Mouse (Mus musculus) ES-Bruce4 (cell line): ENCODE results near the gene Tcp11l2. TPM values are rescaled to one million over a fixed set of nuclear protein-coding genes. Genes with fewer than 3 reads are reported as not detected.

Source experiments
- H3K27ac ChIP-seq: 2 replicates; pipeline ENCODE4 v1.5.1; 2012; ENCODE audit warnings: low read length, inconsistent platforms; ENCODE audit not compliant: insufficient read depth
- H3K27me3 ChIP-seq: 2 replicates; pipeline ENCODE4 v1.6.1; 2012; ENCODE audit warnings: mild to moderate bottlenecking, low read length, inconsistent platforms; ENCODE audit not compliant: control insufficient read depth, poor library complexity, insufficient read depth, severe bottlenecking
- H3K36me3 ChIP-seq: 2 replicates; pipeline ENCODE4 v1.6.1; 2012; ENCODE audit warnings: inconsistent platforms, mild to moderate bottlenecking, low read length, moderate library complexity; ENCODE audit not compliant: control insufficient read depth, poor library complexity, insufficient read depth, severe bottlenecking
- H3K4me1 ChIP-seq: one replicate; pipeline ENCODE4 v1.8.1; 2011; ENCODE audit warnings: low read length; ENCODE audit not compliant: control insufficient read depth, insufficient read depth
- H3K4me3 ChIP-seq: 2 replicates; pipeline ENCODE4 v1.5.1; 2011; ENCODE audit warnings: low read depth, mild to moderate bottlenecking, low read length
- H3K9ac ChIP-seq: 2 replicates; pipeline ENCODE4 v1.6.1; 2012; ENCODE audit warnings: low read depth, mild to moderate bottlenecking, inconsistent platforms; ENCODE audit not compliant: poor library complexity, severe bottlenecking
- H3K9me3 ChIP-seq: replicated peaks from 2 replicates; pipeline ENCODE4 v1.6.1; 2012; ENCODE audit warnings: mild to moderate bottlenecking, low read length, inconsistent platforms; ENCODE audit not compliant: control insufficient read depth, poor library complexity, insufficient read depth, severe bottlenecking
- CTCF ChIP-seq: IDR thresholded peaks from one replicate; pipeline ENCODE4 v1.8.1; 2011; ENCODE audit warnings: low read depth, low read length
- EP300 ChIP-seq: IDR thresholded peaks from 2 replicates; pipeline ENCODE4 v1.6.1; 2011; ENCODE audit warnings: low read depth, low read length; ENCODE audit not compliant: insufficient read depth
- POLR2A ChIP-seq: IDR thresholded peaks from one replicate; pipeline ENCODE4 v1.8.1; 2011; ENCODE audit warnings: low read length; ENCODE audit not compliant: insufficient read depth
- polyA plus RNA-seq: library from polyadenylated mRNA; stranded (reverse); fragments of >200 nt; gene quantifications from 2 replicates; pipeline ENCODE4 v1.2.4, GENCODE M21; 2011; ENCODE audit warnings: low read depth; ENCODE audit not compliant: missing spikeins, insufficient read depth, insufficient read length

The Tcp11l2 gene
- polyA plus RNA-seq, 1 experiment, result 3.6 TPM

- no peaks in the 10 kb centered on the region for H3K9me3 ChIP-seq
- H3K27me3 ChIP-seq, result no peaks in the 10 kb centered on the region
- no peaks in the 10 kb centered on the region for H3K4me1 ChIP-seq
- no peak overlapping the region for H3K9ac ChIP-seq
- H3K27ac ChIP-seq, result no peak overlapping the region
- H3K4me3 ChIP-seq, result no peak overlapping the region
- peaks cover 39% of the 10 kb centered on the region for H3K36me3 ChIP-seq
- no peak for TF ChIP-seq EP300
Observed at GRCm38 (mm10) chr10:84636656-84637055, 60.2 kb downstream of the Tcp11l2 start.

DNA sequence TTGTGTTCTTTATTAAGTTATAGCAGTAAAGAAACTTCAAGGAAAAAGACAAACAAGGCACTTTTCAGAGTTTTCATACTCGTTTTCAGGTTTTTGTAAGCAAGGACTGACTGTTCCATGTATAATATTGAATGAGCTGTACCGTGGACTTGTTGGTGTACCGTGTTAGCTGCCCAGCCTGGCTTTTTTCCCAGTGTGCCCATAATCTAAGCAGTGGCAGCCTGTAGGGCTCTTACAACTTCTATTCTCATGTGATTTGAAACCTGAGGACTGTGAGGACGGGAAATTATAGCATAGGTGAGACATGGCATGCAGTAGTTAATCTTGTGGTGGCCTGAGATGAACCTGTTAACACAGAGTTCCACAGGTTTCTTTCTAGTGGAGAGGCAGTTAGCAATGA is 62.0 kb downstream of the Tcp11l2 start:
- Histone ChIP-seq H3K9me3 (no peaks in the 10 kb centered on the region), H3K36me3 (peaks cover 34% of the 10 kb centered on the region)

GRCm38 (mm10) chr10:84639525-84640287 is 63.3 kb downstream of the Tcp11l2 start:
- no peak for TF ChIP-seq EP300
- no peak for TF ChIP-seq CTCF
- TF ChIP-seq POLR2A, result no peak
- H3K27me3 ChIP-seq, result no peaks in the 10 kb centered on the region
- no peak overlapping the region for H3K4me3 ChIP-seq
- no peaks in the 10 kb centered on the region for H3K4me1 ChIP-seq
- no peak overlapping the region for H3K9ac ChIP-seq
- no peaks in the 10 kb centered on the region for H3K9me3 ChIP-seq
- H3K36me3 ChIP-seq, result peaks cover 34% of the 10 kb centered on the region
- H3K27ac ChIP-seq, result no peak overlapping the region

More for the DNA sequence above, 62.0 kb downstream of the Tcp11l2 start:
- Histone ChIP-seq H3K27me3 (no peaks in the 10 kb centered on the region), H3K4me3 (no peak overlapping the region), H3K27ac (no peak overlapping the region), H3K9ac (no peak overlapping the region), H3K4me1 (no peaks in the 10 kb centered on the region)
- TF ChIP-seq CTCF (no peak), POLR2A (no peak)

- H3K36me3 ChIP-seq, result peaks cover 33% of the 10 kb centered on the region
- no peak for TF ChIP-seq EP300
- no peak for TF ChIP-seq CTCF
- TF ChIP-seq POLR2A, result no peak
Observed at GRCm38 (mm10) chr10:84640861-84641260, 64.4 kb downstream of the Tcp11l2 start.

GRCm38 (mm10) chr10:84641576-84641975 is 65.2 kb downstream of the Tcp11l2 start:
- H3K9me3 ChIP-seq, result no peaks in the 10 kb centered on the region
- no peak overlapping the region for H3K27ac ChIP-seq
- no peak overlapping the region for H3K4me3 ChIP-seq
- TF ChIP-seq POLR2A (no peak), CTCF (no peak), EP300 (no peak)
- no peak overlapping the region for H3K9ac ChIP-seq
- H3K4me1 ChIP-seq, result no peaks in the 10 kb centered on the region
- no peaks in the 10 kb centered on the region for H3K27me3 ChIP-seq
- H3K36me3 ChIP-seq, result peaks cover 28% of the 10 kb centered on the region

More at GRCm38 (mm10) chr10:84640861-84641260, 64.4 kb downstream of the Tcp11l2 start:
- Histone ChIP-seq H3K9ac (no peak overlapping the region), H3K27ac (peak overlapping the region; percentile 31; the same call in 1 of the 2 replicates), H3K4me1 (no peaks in the 10 kb centered on the region), H3K27me3 (no peaks in the 10 kb centered on the region), H3K9me3 (no peaks in the 10 kb centered on the region), H3K4me3 (no peak overlapping the region)

DNA sequence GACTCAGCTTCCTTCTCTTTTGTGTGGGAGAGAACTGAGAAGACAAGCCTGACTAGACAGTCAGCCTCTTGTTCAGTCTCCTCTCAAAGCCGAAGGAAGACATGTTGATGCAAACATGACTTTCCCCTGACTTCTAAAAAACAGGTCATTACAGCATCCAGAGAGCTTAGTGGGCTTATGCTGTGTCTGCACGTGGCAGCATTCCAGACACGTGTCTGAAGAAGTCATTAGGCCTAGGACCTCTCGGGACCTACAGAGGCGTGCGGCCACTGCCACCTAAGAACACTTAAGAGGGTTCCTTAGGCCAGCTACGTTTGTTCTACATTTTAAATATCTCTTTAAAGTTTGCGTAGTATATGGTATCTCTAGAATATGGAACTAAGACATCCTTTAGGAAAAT is 69.5 kb downstream of the Tcp11l2 start:
- TF ChIP-seq CTCF (no peak), POLR2A (no peak), EP300 (no peak)
- H3K9me3 ChIP-seq, result no peaks in the 10 kb centered on the region

More for the DNA sequence above, 69.5 kb downstream of the Tcp11l2 start:
- Histone ChIP-seq H3K36me3 (peaks cover 22% of the 10 kb centered on the region), H3K4me3 (no peak overlapping the region), H3K27ac (no peak overlapping the region), H3K4me1 (no peaks in the 10 kb centered on the region), H3K27me3 (no peaks in the 10 kb centered on the region), H3K9ac (no peak overlapping the region)
